Mouse (Mus musculus) bone marrow macrophage, adult 2 months (primary cell): ENCODE measurements around the gene Gm20695.

ENCODE experiments used
- CTCF ChIP-seq: IDR thresholded peaks from 2 replicates; pipeline ENCODE4 v1.5.1; 2012; ENCODE audit warnings: low read depth, mild to moderate bottlenecking, low read length, moderate library complexity
- POLR2A ChIP-seq: IDR thresholded peaks from 2 replicates; pipeline ENCODE4 v1.6.1; 2012; ENCODE audit warnings: mild to moderate bottlenecking, low read depth, low read length, borderline replicate concordance

DNA sequence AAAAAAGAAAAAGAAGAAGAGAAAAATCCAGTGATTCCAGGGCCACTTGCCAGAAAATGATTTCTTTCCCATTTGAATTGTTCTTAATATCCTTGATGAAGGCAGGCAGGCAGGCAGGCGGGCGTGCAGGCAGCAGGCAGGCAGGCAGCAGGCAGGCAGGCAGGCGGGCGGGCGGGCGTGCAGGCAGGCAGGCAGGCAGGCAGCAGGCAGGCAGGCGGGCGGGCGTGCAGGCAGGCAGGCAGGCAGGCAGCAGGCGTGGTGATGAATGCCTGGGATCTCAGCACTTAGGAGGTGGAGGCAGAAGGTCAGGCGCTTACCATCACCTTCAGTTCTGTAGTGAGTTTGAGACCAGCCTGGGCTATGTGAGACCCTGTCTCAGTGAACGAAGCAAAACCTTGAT is 31.9 kb upstream of the Gm20695 start:
- no peak for TF ChIP-seq CTCF
- TF ChIP-seq POLR2A: no peak
